Mouse (Mus musculus): ENCODE data around the gene Tfcp2.

DNA sequence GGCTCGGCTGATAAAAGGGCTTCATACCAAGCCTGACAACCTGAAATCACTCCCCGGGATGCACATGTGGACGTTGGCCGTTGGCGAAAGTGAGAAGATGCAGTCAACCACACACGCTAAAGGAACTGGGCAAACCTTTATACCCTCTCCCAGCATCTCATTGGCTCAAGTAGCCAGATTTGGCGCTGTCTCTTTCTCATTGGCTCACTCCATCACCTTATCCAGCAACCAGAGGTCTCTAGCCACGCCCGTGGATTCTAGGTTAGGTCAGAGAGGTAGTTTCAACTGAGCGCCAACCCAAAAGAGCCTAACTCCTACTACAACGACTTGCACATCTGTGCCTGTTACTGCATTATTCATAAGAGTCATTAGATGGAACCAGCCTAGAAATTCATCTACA, 99.3 kb downstream of the Tfcp2 start:
- TF ChIP-seq MXI1 (IDR thresholded peaks at IDR 0.05; ENCODE audit: low read depth, low read length) (no peak), E2F4 (IDR thresholded peaks at IDR 0.05; ENCODE audit: borderline replicate concordance, low read depth, low read length) (no peak), JUND (IDR thresholded peaks at IDR 0.05; ENCODE audit: low read depth, low read length) (no peak), EP300 (IDR thresholded peaks at IDR 0.05; ENCODE audit: low read depth in 1 of 2, low read length in 2 of 2) (no peak), MEF2A (IDR thresholded peaks at IDR 0.05; ENCODE audit: extremely low read depth, insufficient replicate concordance, low read depth, low read length, poor library complexity, severe bottlenecking) (no peak), CTCF (IDR thresholded peaks at IDR 0.05 in 2 of 3, conservative IDR thresholded peaks at IDR 0.05 in 1 of 3; ENCODE audit: control insufficient read depth in 1 of 3, insufficient read depth in 1 of 3, low read depth in 2 of 3, low read length in 3 of 3, poor library complexity in 1 of 3, severe bottlenecking in 1 of 3) (no peak), HCFC1 (IDR thresholded peaks at IDR 0.05; ENCODE audit: low read depth, low read length) (no peak), RAD21 (IDR thresholded peaks at IDR 0.05; ENCODE audit: low read depth, low read length) (no peak)
